Mouse (Mus musculus) right cerebral cortex, postnatal 4 days (tissue): ENCODE results near the gene Hpse2.

Experiments used
- DNase-seq: peaks from one replicate; pipeline ENCODE4 v3.0.0-alpha.2; 2022

Hpse2 gene

DNA sequence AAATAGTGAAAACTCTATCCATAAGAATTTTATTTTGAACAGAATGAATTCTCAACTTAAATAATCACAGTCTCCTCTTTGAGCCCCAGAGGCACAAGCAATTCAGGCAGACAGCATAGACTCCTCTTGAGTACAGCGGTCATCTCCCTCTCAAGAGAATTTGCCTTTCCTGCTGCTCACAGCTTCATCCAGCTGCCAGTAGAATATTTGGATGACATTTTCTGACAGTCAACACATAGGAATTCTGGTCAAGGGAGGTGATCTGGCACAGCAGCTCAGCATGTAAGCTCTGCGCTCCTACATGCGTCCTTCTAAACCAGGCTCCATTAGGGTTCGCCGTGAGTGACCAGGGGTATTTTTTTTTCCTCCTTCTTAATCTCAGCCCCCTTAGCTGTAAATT, 232.6 kb downstream of the Hpse2 start:
- no peak for DNase-seq

DNA sequence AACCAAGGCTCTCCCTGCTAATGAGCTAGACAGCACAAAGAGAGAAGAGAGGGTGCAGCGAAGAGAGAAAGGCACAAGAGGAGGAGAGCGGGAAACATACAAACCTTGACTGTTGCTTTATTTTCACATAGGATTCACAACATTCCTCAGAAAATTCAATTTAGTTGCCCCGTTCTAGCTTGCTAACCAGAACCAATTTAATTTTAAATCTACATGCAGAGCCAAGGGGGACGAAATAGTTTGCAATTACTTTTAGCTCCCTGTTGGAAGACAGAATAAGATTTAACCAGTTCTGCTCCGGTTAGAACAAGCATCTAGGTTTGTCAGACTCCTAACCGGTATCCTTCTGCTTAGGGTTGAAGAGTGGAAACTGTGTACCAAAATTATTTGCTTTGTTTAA, 240.3 kb downstream of the Hpse2 start:
- no peak for DNase-seq

- no peak for DNase-seq
Observed at GRCm38 (mm10) chr19:43146820-43147219, 241.3 kb downstream of the Hpse2 start.

DNA sequence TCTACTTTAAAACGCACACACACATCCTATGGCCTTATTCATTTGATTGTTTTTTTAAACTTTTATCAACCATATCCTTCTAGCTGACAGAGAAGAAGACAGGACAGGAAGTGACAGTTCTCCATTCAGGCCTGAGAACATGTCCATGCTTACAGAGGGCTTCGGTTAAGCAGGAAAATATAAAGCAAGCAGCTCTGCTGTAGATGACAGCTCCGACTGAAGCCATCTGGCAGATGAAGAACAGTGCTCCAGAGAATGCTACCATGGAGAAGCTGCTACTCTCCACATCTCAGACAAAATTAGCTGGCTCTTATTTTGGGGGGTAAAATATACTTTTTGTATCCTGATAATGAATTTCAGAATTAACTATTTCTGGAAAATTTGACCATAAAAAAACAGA, 246.5 kb downstream of the Hpse2 start:
- no peak for DNase-seq

- DNase-seq = no peak
Observed at GRCm38 (mm10) chr19:43109796-43110195, 278.4 kb downstream of the Hpse2 start.

DNA sequence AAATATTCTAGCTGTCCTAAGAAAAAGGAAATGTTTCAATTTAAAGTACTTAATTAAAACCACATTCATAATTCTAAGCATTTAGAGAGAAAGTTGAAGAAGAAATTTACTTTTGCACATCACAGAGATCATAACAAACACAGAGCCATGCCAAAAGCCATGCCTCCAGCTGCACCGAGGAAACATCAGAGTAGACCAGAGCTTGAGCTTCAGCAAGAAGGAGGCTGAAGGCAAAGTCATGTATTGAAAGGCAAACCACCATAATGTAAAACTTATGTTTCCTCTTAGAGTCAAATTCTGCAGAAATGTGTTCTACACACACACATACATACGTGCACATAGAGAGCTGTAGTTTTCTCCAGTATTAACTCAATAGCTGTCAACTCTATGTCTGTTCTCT, 291.2 kb downstream of the Hpse2 start:
- DNase-seq = no peak

GRCm38 (mm10) chr19:43087216-43087615, 300.9 kb downstream of the Hpse2 start:
- no peak for DNase-seq

DNA sequence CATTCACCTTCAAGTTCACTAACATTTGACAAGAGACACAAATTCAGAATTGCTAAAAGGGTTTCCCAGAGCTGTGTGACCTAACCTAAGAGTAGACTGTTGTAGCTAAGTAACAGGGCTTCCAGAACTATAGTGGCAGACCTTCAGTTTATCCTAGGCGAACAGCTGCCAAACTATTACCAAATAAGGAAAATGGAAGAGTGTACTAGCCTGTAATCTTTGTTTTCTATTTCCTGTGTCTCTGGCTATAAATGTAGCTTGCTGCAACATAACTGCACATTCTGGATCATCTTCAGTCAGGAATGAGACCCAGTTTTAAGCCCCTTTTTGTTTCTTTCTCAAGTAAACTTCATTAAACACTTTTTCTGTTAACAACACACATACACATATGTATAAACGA, 324.0 kb downstream of the Hpse2 start:
- no peak for DNase-seq

DNA sequence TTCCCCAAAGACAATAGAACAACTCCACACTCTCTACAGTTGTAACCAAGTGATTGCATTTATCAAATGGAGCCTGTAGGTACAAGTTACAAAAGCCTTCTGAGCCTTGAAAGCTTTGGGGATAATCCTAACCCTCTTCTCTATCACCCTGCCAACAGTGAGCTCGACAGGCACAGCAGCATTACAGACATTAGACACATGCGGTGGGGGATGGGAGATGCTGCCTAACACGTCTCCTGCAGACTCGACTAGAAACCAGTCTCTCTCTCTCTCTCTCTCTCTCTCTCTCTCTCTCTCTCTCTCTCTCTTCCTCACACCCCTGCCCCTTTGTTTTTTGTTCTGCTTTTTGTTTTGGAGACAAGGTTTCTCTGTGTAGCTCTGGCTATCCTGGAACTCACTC, 343.6 kb downstream of the Hpse2 start:
- DNase-seq = no peak

- DNase-seq = no peak
Observed at GRCm38 (mm10) chr19:43042721-43043120, 345.4 kb downstream of the Hpse2 start.

GRCm38 (mm10) chr19:43042211-43042610, 345.9 kb downstream of the Hpse2 start:
- no peak for DNase-seq

GRCm38 (mm10) chr19:43036381-43036780, 351.8 kb downstream of the Hpse2 start:
- DNase-seq = no peak

- peak; percentile 58 for DNase-seq
Observed at GRCm38 (mm10) chr19:43027305-43027704, 360.9 kb downstream of the Hpse2 start.

GRCm38 (mm10) chr19:43022611-43023173, 365.5 kb downstream of the Hpse2 start:
- no peak for DNase-seq

GRCm38 (mm10) chr19:43018792-43019191, 369.4 kb downstream of the Hpse2 start:
- no peak for DNase-seq

DNA sequence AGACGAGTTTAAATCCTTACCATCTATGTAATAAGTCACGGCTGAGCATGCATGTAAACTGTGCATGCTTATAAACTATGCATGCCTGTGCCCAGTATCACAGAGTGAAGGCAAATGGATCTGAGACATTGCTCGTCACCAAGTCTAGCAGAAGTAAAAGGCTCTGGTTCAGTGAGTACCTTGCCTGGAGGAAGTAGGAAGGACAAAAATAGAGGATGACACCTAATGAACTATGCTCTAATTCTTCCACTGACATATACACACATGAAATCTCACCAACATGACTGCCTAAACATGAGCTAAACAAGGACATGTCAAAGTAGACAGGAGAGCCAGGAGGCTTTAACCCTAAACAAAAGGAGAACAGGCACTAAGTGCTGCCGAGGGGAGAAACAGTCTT, 391.7 kb downstream of the Hpse2 start:
- DNase-seq = no peak

GRCm38 (mm10) chr19:42988833-42989232, 399.3 kb downstream of the Hpse2 start:
- DNase-seq = no peak

DNA sequence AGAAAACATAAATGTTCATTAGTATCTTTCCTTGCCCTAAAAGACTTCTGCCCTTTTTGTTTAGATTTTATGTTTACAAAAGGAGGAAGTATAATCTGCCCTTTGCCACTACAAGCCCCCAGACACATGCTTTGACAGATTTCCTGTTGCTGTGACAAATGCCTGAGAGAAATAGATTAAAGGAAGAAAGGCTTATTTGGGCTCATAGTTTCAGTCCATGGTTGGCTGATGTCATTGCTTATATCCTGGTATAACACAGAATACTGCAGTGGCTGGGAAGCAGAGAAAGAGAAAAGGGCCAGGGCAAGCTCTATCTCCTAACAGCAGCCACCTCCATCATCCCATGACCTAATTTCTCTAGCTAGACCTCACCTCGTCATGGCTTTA, 401.8 kb downstream of the Hpse2 start:
- DNase-seq = no peak

DNA sequence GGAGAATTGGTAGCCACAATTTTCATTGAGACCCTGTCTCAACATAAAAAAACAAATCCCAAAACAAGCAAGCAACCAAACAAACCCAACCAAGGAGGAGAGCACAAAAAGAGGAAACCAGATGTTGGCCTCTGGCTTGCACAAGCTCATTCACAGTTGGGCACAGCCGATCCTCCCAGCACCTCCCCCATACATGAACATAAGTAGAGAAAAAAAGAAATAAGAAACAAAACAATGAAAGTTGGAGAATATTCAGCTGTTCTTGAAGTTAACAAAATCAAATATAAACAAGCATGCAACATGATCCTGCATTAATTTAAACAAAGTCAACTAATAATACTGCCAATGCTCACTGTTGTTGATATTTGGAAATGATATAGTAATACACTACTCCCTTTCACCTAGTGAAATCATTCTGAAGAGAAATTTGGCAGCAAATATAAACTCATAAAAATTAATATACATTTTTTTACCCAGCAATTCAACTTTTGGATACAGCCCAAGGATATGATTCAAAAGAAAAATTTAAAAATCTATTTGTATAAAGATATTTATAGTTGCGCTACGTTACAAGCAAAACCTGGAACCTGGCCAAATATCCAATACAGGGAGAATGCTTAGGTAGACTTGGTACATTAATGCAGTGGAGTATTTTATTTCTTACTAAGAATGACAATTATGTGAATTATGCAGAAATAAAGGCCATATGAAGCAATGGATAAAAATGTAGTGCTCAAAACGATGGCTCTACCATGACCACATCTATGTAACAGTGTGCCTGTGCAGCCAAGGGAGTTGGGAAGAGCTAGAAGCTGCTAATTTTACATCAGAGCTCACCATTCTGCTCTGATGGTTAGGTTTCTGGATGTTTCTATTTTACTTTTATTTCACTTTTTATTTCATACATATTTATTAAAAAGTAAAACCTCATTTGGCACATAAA, 402.5 kb downstream of the Hpse2 start:
- no peak for DNase-seq

GRCm38 (mm10) chr19:42980537-42980936, 407.6 kb downstream of the Hpse2 start:
- no peak for DNase-seq

- DNase-seq = no peak
Observed at GRCm38 (mm10) chr19:42977938-42978337, 410.2 kb downstream of the Hpse2 start.

DNA sequence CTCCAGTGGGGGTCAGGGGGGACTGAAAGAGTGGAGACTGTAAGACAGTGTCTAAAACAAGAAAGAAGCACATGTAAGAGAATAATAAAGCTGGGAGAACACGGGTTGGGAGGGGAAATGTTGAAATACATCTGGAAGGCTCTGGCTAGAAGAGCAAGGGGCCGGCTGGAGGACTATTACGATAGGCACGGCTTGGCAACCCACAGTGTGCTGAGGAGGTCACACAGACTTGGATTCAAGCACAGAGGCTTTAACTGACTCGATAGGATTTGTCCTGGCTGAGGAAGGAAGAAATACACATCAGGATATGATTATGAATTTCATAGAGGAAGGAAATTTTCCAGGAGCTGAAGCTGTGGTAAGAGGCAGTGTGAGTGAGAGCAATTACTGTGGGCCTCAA, 414.4 kb downstream of the Hpse2 start:
- no peak for DNase-seq

DNA sequence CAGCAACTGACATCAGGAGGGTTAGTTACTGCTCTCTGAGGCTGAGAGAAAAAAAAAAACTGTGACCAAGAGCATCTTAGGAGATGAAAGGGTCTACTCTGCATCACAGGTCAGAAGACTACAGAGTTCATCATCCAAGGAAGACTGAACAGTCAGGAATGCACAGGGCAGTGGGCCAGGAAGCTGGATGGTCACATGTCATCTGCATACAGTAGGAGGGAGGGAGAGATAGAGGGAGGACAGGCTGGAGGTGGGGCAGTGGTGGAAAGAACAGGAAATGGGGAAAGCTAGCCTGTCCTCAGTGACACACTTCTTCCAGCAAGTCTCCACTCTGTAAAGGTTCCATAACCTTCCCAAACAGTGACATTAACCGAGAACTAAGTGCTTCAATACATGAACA, 423.0 kb downstream of the Hpse2 start:
- no peak for DNase-seq

DNA sequence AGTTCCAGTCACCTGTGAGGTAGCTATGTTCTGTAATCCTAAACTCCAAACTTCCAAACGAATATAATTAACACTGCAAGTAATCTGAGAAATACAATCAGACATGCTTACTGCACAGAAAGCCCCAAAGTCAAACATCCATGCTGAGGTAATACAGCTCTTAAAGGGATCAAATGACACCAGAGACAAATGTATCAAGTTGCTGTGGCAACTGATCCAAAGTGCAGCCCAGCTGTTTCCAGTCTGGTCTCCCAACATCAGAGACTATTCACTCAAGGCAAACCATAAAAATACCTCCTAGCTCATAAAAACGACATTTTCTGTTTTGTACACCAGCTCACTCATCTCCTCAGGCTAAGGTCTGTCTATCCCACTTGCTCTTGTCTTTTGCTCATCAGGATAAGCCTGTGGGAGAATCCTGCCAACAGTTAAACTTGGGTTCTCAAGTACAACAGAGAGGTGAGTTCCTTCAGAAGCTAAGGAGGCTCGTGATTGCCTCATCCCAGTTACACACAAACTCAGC, 440.0 kb downstream of the Hpse2 start:
- DNase-seq = no peak
